Mouse (Mus musculus) CH12.LX (cell line): ENCODE measurements around the gene Hnrnpa2b1. TPM values are rescaled to one million over a fixed set of nuclear protein-coding genes. Genes with fewer than 3 reads are reported as not detected.

Experiments used
- DNase-seq: peaks from one replicate; pipeline ENCODE4 v3.0.0-alpha.2; 2013; ENCODE audit errors: extremely low read depth
- H3K27ac ChIP-seq: 2 replicates; pipeline ENCODE4 v1.5.1; 2012; ENCODE audit warnings: low read depth, mild to moderate bottlenecking, control low read depth, moderate library complexity; ENCODE audit not compliant: insufficient read depth
- H3K27me3 ChIP-seq: replicated peaks from 2 replicates; pipeline ENCODE3; 2012; ENCODE audit warnings: inconsistent platforms
- H3K36me3 ChIP-seq, 2 experiments: replicated peaks in 1 of 2; 2 replicates each; pipeline versions ENCODE3 to v1.6.1; 2012; ENCODE audit warnings: inconsistent platforms in 1 of 2, low read length in 1 of 2, mild to moderate bottlenecking in 1 of 2, mixed read lengths in 1 of 2, moderate library complexity in 1 of 2; ENCODE audit not compliant: control insufficient read depth in 1 of 2, insufficient read depth in 1 of 2
- H3K4me1 ChIP-seq, 2 experiments: 2 replicates each; pipeline ENCODE4 v1.6.1; 2012; ENCODE audit warnings: inconsistent platforms in 1 of 2, moderate library complexity in 1 of 2; ENCODE audit not compliant: insufficient read depth in 2 of 2, control insufficient read depth in 1 of 2
- H3K4me2 ChIP-seq: 2 replicates; pipeline ENCODE4 v1.6.1; 2012; ENCODE audit warnings: low read depth, mild to moderate bottlenecking, control low read depth; ENCODE audit not compliant: poor library complexity, insufficient read depth, severe bottlenecking
- H3K4me3 ChIP-seq, 3 experiments: fragments of 150-350 bp in 1 of 3; sonication (generic) in 1 of 3; replicated peaks in 1 of 3; 2 replicates each; pipeline versions ENCODE3 to v1.5.1; 2011 to 2012; ENCODE audit warnings: low read depth in 2 of 3, low read length in 2 of 3, mild to moderate bottlenecking in 2 of 3, moderate library complexity in 2 of 3, control low read depth in 1 of 3, improper control_type of control experiment in 1 of 3, inconsistent platforms in 1 of 3, mixed read lengths in 1 of 3; ENCODE audit not compliant: poor library complexity in 1 of 3
- H3K79me2 ChIP-seq: replicated peaks from 2 replicates; pipeline ENCODE4 v1.6.1; 2012; ENCODE audit warnings: mild to moderate bottlenecking, moderate library complexity; ENCODE audit not compliant: control insufficient read depth, poor library complexity, insufficient read depth, severe bottlenecking; ENCODE audit errors: extremely low read depth
- H3K9ac ChIP-seq: 2 replicates; pipeline ENCODE4 v1.6.1; 2012; ENCODE audit warnings: low read depth, mild to moderate bottlenecking, control low read depth, moderate library complexity; ENCODE audit not compliant: insufficient read depth
- H3K9me3 ChIP-seq: replicated peaks from 2 replicates; pipeline ENCODE3; 2012; ENCODE audit warnings: low read length, inconsistent platforms, mixed read lengths
- BHLHE40 ChIP-seq: IDR thresholded peaks from 2 replicates; pipeline ENCODE4 v1.6.1; 2011; ENCODE audit warnings: mild to moderate bottlenecking, low read depth, low read length, improper control_type of control experiment
- CHD1 ChIP-seq: IDR thresholded peaks from 2 replicates; pipeline ENCODE4 v1.6.1; 2012; ENCODE audit warnings: low read depth, low read length, improper control_type of control experiment, inconsistent platforms
- CHD2 ChIP-seq: IDR thresholded peaks from 2 replicates; pipeline ENCODE4 v1.6.1; 2011; ENCODE audit warnings: low read length, improper control_type of control experiment
- CTCF ChIP-seq, 2 experiments: IDR thresholded peaks in 1 of 2; conservative IDR thresholded peaks in 1 of 2; 2 replicates each; pipeline ENCODE4 v1.5.1; 2011 to 2012; ENCODE audit warnings: low read depth in 2 of 2, low read length in 2 of 2, improper control_type of control experiment in 1 of 2, inconsistent platforms in 1 of 2, mild to moderate bottlenecking in 1 of 2, moderate library complexity in 1 of 2
- E2F4 ChIP-seq: IDR thresholded peaks from 2 replicates; pipeline ENCODE4 v1.6.1; 2011; ENCODE audit warnings: low read depth, low read length, improper control_type of control experiment; ENCODE audit not compliant: insufficient replicate concordance
- ELF1 ChIP-seq: IDR thresholded peaks from 2 replicates; pipeline ENCODE4 v1.6.1; 2014; ENCODE audit warnings: low read depth, mild to moderate bottlenecking, inconsistent platforms, low read length, improper control_type of control experiment
- EP300 ChIP-seq: IDR thresholded peaks from 2 replicates; pipeline ENCODE4 v1.6.1; 2011; ENCODE audit warnings: low read length, improper control_type of control experiment
- ETS1 ChIP-seq: conservative IDR thresholded peaks from 2 replicates; pipeline ENCODE4 v1.6.1; 2012; ENCODE audit warnings: low read depth, mild to moderate bottlenecking, inconsistent platforms, low read length, improper control_type of control experiment, moderate library complexity
- HCFC1 ChIP-seq: IDR thresholded peaks from 2 replicates; pipeline ENCODE4 v1.6.1; 2012; ENCODE audit warnings: low read depth, mild to moderate bottlenecking, inconsistent platforms, low read length, improper control_type of control experiment
- MAFK ChIP-seq: IDR thresholded peaks from 2 replicates; pipeline ENCODE4 v1.6.1; 2011; ENCODE audit warnings: low read length, improper control_type of control experiment; ENCODE audit not compliant: insufficient replicate concordance
- MAX ChIP-seq: IDR thresholded peaks from 2 replicates; pipeline ENCODE4 v1.6.1; 2011; ENCODE audit warnings: low read length, improper control_type of control experiment
- MAZ ChIP-seq: IDR thresholded peaks from 2 replicates; pipeline ENCODE4 v1.6.1; 2012; ENCODE audit warnings: low read depth, mild to moderate bottlenecking, inconsistent platforms, low read length, improper control_type of control experiment, moderate library complexity
- MYC ChIP-seq: IDR thresholded peaks from 2 replicates; pipeline ENCODE4 v1.6.1; 2011; ENCODE audit warnings: low read depth, mild to moderate bottlenecking, improper control_type of control experiment, low read length
- POLR2A ChIP-seq: IDR thresholded peaks from 2 replicates; pipeline ENCODE4 v1.6.1; 2011; ENCODE audit warnings: low read depth, mild to moderate bottlenecking, improper control_type of control experiment, low read length
- POLR2AphosphoS2 ChIP-seq: IDR thresholded peaks from 2 replicates; pipeline ENCODE4 v1.6.1; 2011; ENCODE audit warnings: low read depth, low read length, improper control_type of control experiment
- RAD21 ChIP-seq: IDR thresholded peaks from 2 replicates; pipeline ENCODE4 v1.6.1; 2011; ENCODE audit warnings: low read depth, mild to moderate bottlenecking, low read length, improper control_type of control experiment, moderate library complexity
- RCOR1 ChIP-seq: conservative IDR thresholded peaks from 2 replicates; pipeline ENCODE4 v1.6.1; 2012; ENCODE audit warnings: low read depth, mild to moderate bottlenecking, inconsistent platforms, low read length, improper control_type of control experiment
- SMC3 ChIP-seq: IDR thresholded peaks from 2 replicates; pipeline ENCODE4 v1.6.1; 2011; ENCODE audit warnings: low read depth, low read length, improper control_type of control experiment
- TBP ChIP-seq: conservative IDR thresholded peaks from 2 replicates; pipeline ENCODE4 v1.6.1; 2011; ENCODE audit warnings: low read depth, low read length, improper control_type of control experiment
- UBTF ChIP-seq: IDR thresholded peaks from 2 replicates; pipeline ENCODE4 v1.6.1; 2012; ENCODE audit warnings: low read depth, mild to moderate bottlenecking, inconsistent platforms, low read length, improper control_type of control experiment, moderate library complexity
- USF1 ChIP-seq: IDR thresholded peaks from 2 replicates; pipeline ENCODE4 v1.6.1; 2014; ENCODE audit warnings: low read depth, mild to moderate bottlenecking, inconsistent platforms, low read length, improper control_type of control experiment
- USF2 ChIP-seq: conservative IDR thresholded peaks from 2 replicates; pipeline ENCODE4 v1.6.1; 2011; ENCODE audit warnings: low read depth, low read length, improper control_type of control experiment
- ZC3H11A ChIP-seq: IDR thresholded peaks from 2 replicates; pipeline ENCODE4 v1.6.1; 2012; ENCODE audit warnings: low read depth, mild to moderate bottlenecking, inconsistent platforms, low read length, improper control_type of control experiment
- ZNF384 ChIP-seq: IDR thresholded peaks from 2 replicates; pipeline ENCODE4 v1.6.1; 2012; ENCODE audit warnings: low read depth, low read length, improper control_type of control experiment, inconsistent platforms
- dilution Hi-C: fragments of 300-500 bp; cut with MboI; formaldehyde crosslinking; loops from 2 replicates; pipeline ENCODE4 v1.14.3; 2020; ENCODE audit warnings: low sequenced_read_pairs; ENCODE audit not compliant: extremely low pct_unique_long_range_greater_than_20kb, extremely low pct_ligation_motif_present
- in situ Hi-C: fragments of 300-500 bp; cut with MboI; formaldehyde crosslinking; loops from 3 replicates; pipeline ENCODE4 v1.14.3; 2019; ENCODE audit warnings: low sequenced_read_pairs, low pct_ligation_motif_present, low pct_unique_long_range_greater_than_20kb, mixed read lengths
- polyA plus RNA-seq: library from polyadenylated mRNA; unstranded; fragments of >175 nt; gene quantifications from 2 replicates; pipeline ENCODE4 v1.2.1, GENCODE M21; 2012; ENCODE audit warnings: low read depth; ENCODE audit not compliant: insufficient read length
- total RNA-seq, 2 experiments: library from RNA; depleted of rRNA; stranded (reverse); fragments of 300-350 nt in 1 of 2; fragments of >200 nt in 1 of 2; gene quantifications; 2 replicates each; pipeline ENCODE4 v1.2.3; 2012 to 2014

Gene Hnrnpa2b1
- total and polyA plus RNA-seq, 3 experiments: 500 to 1,854 (median 710) TPM

- Histone ChIP-seq H3K4me2 (no peak overlapping the region), H3K36me3 (no peaks in the 10 kb centered on the region), H3K27me3 (peaks cover 26% of the 10 kb centered on the region), H3K4me1 (peaks cover 3 to 17% of the 10 kb centered on the region in 2 experiments; a peak in 3 of 4 replicates), H3K9me3 (no peaks in the 10 kb centered on the region), H3K4me3 (no peak overlapping the region), H3K9ac (no peak overlapping the region), H3K79me2 (no peaks in the 10 kb centered on the region), H3K27ac (no peak overlapping the region)
- no peak for DNase-seq
- in situ Hi-C loops: loop anchor here (10.0 kb wide), 1 partner anchor 53 kb away; no protein-coding TSS in a partner anchor
- dilution Hi-C loops: no loop called here
- no peak for TF ChIP-seq BHLHE40
- TF ChIP-seq CHD2: no peak
- no peak for TF ChIP-seq CTCF (conservative IDR thresholded peaks at IDR 0.05 in 1 of 2, IDR thresholded peaks at IDR 0.05 in 1 of 2; ENCODE audit: low read depth in 2 of 2, low read length in 2 of 2)
- TF ChIP-seq TBP: no peak
- TF ChIP-seq MAX: no peak
- TF ChIP-seq RAD21: no peak
- TF ChIP-seq MYC: no peak
Measured at GRCm38 (mm10) chr6:51437665-51438064, 32.0 kb downstream of the Hnrnpa2b1 start.

GRCm38 (mm10) chr6:51434270-51434669 lies 35.4 kb downstream of the Hnrnpa2b1 start:
- no peak for TF ChIP-seq USF2
- TF ChIP-seq SMC3: no peak
- no peak for TF ChIP-seq ZC3H11A
- no peak for TF ChIP-seq CHD1
- no peak for TF ChIP-seq POLR2A
- no peak for TF ChIP-seq MAZ
- no peak for TF ChIP-seq HCFC1
- no peak for TF ChIP-seq MAFK
- TF ChIP-seq ETS1: no peak
- TF ChIP-seq CHD2: no peak
- TF ChIP-seq UBTF: no peak
- TF ChIP-seq ZNF384: no peak
- no peak for TF ChIP-seq TBP
- TF ChIP-seq E2F4: no peak
- no peak for TF ChIP-seq RCOR1
- no peak for TF ChIP-seq USF1
- TF ChIP-seq EP300: no peak
- TF ChIP-seq ELF1: no peak
- no peak for TF ChIP-seq POLR2AphosphoS2
- Histone ChIP-seq H3K27ac (no peak overlapping the region), H3K36me3 (no peaks in the 10 kb centered on the region), H3K79me2 (no peaks in the 10 kb centered on the region), H3K9ac (no peak overlapping the region), H3K4me2 (no peak overlapping the region), H3K27me3 (peaks cover 36% of the 10 kb centered on the region), H3K4me3 (no peak overlapping the region), H3K4me1 (peaks cover 6 to 9% of the 10 kb centered on the region in 2 experiments; a peak in 3 of 4 replicates), H3K9me3 (no peaks in the 10 kb centered on the region)
- no peak for DNase-seq
- in situ Hi-C loops: loop anchor here (10.0 kb wide), 1 partner anchor 49 kb away; no protein-coding TSS in a partner anchor
- dilution Hi-C loops: no loop called here
